Mouse (Mus musculus) kidney, adult 2 months (tissue): ENCODE results near the gene Atp2b2. TPM values are rescaled to one million over a fixed set of nuclear protein-coding genes. Genes with fewer than 3 reads are reported as not detected.

ENCODE experiments used
- DNase-seq: peaks from one replicate; pipeline ENCODE4 v3.0.0; 2021
- H3K27ac ChIP-seq: fragments of 200-500 bp; 2 replicates; pipeline ENCODE4 v1.5.1; 2012; ENCODE audit warnings: low read depth, low read length, control low read depth, inconsistent platforms; ENCODE audit not compliant: insufficient read depth
- H3K27me3 ChIP-seq: fragments of 200-500 bp; replicated peaks from 2 replicates; pipeline ENCODE4 v1.6.1; 2012; ENCODE audit warnings: mild to moderate bottlenecking, moderate library complexity, low read length, inconsistent platforms; ENCODE audit not compliant: control insufficient read depth, insufficient read depth
- H3K36me3 ChIP-seq: fragments of 200-500 bp; 2 replicates; pipeline ENCODE4 v1.6.1; 2012; ENCODE audit warnings: mild to moderate bottlenecking, moderate library complexity, low read length, inconsistent platforms; ENCODE audit not compliant: control insufficient read depth, insufficient read depth
- H3K4me1 ChIP-seq: fragments of 200-500 bp; 2 replicates; pipeline ENCODE4 v1.6.1; 2011; ENCODE audit warnings: low read length; ENCODE audit not compliant: control insufficient read depth, insufficient read depth
- H3K4me3 ChIP-seq: fragments of 200-500 bp; 2 replicates; pipeline ENCODE4 v1.5.1; 2011; ENCODE audit warnings: mild to moderate bottlenecking, low read depth, low read length, control low read depth; ENCODE audit not compliant: insufficient read depth
- CTCF ChIP-seq: fragments of 200-500 bp; conservative IDR thresholded peaks from 2 replicates; pipeline ENCODE4 v1.5.1; 2011; ENCODE audit warnings: low read depth, mild to moderate bottlenecking, control low read depth, low read length, moderate library complexity, mixed read lengths; ENCODE audit not compliant: insufficient read depth, insufficient read length
- POLR2A ChIP-seq: fragments of 200-500 bp; IDR thresholded peaks from one replicate; pipeline ENCODE4 v1.6.1; 2011; ENCODE audit warnings: low read depth, low read length, control low read depth
- WGBS: fragments of 180-500 bp; shearing (Covaris S2); methylation state at CpG from one replicate; pipeline ENCODE4 v1.1.7; 2018; 5-methylcytosine and 5-hydroxymethylcytosine counted together
- polyA plus RNA-seq: library from polyadenylated mRNA; depleted of rRNA; stranded (reverse); fragments of >200 nt; gene quantifications from 2 replicates; pipeline ENCODE4 v1.2.3, GENCODE M21; 2012; rRNA removed

Atp2b2 gene
- polyA plus RNA-seq, result 0.84 TPM in 2 replicates

DNA sequence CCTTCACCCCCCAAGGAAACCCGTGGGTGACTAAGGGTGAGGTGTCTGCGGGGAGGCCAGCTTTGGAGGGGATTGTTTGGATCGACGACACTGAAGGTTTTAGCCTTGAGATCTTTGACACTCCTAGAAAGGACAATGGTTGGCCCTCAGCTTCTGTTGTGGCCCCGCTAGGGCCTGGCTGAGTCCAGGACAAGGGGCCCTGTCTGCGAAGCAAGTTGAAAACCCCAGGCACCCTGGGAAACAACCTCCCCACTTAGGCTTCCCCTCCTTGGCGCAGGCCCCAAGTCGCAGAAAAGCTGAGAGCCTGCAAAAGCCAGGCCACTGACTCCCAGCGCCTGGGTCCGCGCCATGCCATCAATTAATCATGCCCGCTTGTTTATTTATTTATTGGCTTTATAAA is at the start of gene Atp2b2:
Gene Atp2b2, minus strand, starts transcription at position 282 of the 400 bp plus-strand sequence.
- H3K27me3 ChIP-seq, result no peaks in the 10 kb centered on the region
- H3K36me3 ChIP-seq, result no peaks in the 10 kb centered on the region
- H3K4me1 ChIP-seq, result no peaks in the 10 kb centered on the region
- WGBS, result 29% methylated on average over 12 of the region's 12 CpGs
- DNase-seq, result no peak
- H3K4me3 ChIP-seq, result peak within 1 kb of the TSS; percentile 9
- TF ChIP-seq CTCF (no peak), POLR2A (no peak)
- no peak within 1 kb of the TSS for H3K27ac ChIP-seq

DNA sequence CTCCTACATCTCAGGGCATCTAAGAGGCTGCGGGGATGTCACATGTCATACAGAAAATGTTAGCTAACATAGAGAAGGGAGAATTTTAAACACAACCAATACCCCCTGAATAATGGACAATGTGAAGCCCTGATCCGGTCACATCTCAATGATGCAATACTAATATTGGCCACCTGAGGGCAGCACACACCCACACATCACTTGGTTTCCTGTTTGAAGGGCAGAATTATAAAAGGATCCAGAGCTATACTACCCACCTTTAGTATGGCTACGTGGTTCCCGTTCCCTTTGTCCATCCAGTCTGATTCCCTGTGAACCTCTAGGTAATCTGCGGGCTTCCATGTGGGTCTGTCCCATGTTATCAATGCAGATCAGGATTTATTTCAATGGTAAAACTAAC is 47.2 kb upstream of the Atp2b2 start:
- Histone ChIP-seq H3K27me3 (no peaks in the 10 kb centered on the region), H3K4me1 (no peaks in the 10 kb centered on the region), H3K27ac (no peak overlapping the region), H3K36me3 (no peaks in the 10 kb centered on the region), H3K4me3 (no peak overlapping the region)
- 9% methylated on average over 5 of the region's 5 CpGs for WGBS
- peak; percentile 72 for TF ChIP-seq CTCF
- no peak for TF ChIP-seq POLR2A
- DNase-seq, result peak; percentile 55

DNA sequence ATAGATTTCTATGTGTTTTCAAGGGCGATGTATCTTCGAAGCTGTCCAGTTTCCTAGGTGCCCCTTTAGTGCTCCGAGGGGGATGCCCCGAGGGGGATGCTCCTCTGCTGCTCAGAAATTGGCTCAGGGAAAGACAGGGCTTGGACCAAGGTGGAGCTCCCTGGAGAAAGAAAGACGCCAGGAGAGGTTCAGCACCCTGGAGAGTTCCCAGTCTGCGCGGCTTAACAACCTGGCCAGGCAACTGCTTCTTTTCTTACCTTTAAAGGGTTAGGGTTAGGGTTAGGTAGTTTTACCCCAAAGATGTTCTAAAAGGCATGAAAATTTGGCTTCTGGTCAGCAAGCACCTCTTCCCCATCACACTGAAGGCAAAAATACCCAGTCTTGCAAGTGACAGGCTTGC is 44.7 kb upstream of the Atp2b2 start:
- TF ChIP-seq CTCF, result no peak
- no peak for TF ChIP-seq POLR2A
- no peak overlapping the region for H3K4me3 ChIP-seq
- H3K36me3 ChIP-seq, result no peaks in the 10 kb centered on the region
- no peaks in the 10 kb centered on the region for H3K4me1 ChIP-seq
- no peaks in the 10 kb centered on the region for H3K27me3 ChIP-seq
- DNase-seq, result peak; percentile 10
- no peak overlapping the region for H3K27ac ChIP-seq
- 19% methylated on average over 7 of the region's 7 CpGs for WGBS

DNA sequence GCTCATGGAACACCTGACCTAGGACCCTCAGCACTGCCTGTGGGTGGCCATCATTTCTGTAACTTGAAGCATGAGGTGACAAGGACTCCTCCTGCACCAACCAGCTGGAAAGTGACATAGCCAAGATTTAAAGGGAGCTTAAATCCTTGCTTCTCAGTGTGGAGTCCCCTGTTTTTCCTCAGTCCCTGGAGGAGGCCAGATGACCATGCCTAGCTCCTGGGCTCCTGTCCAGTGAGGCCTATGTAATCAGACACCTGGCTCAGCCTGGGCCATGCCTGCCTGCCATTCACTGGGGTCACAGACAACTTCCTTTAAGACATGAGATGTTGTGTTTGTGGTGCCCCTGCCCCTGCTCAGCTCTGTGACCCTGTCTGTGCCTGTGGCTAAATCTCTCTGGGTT is 36.1 kb upstream of the Atp2b2 start:
- no peak for DNase-seq
- Histone ChIP-seq H3K4me1 (no peaks in the 10 kb centered on the region), H3K27me3 (no peaks in the 10 kb centered on the region), H3K27ac (no peak overlapping the region), H3K36me3 (no peaks in the 10 kb centered on the region), H3K4me3 (no peak overlapping the region)
- no peak for TF ChIP-seq POLR2A
- TF ChIP-seq CTCF, result no peak

DNA sequence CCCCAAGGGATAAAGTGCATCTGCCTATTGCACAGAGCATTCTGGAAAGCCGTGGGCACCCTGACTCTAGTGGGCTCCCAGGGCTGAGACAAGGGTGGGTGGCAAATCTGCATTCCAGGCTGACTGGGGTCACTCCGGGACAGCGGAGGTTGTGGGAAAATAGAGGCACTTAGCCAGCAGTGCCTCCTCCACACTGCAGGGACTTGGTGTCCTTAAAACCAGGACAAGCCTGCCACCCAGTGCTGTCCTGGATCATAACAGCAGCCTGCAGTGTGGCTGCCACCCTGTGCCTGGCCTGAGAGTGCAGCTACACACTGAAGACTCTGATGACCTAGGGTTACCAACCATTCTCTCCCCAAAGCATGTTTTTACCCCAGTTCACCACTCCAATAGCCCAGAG is 34.1 kb upstream of the Atp2b2 start:
- TF ChIP-seq POLR2A (no peak), CTCF (peak; percentile 57)
- no peaks in the 10 kb centered on the region for H3K4me1 ChIP-seq
- WGBS, result 16% methylated on average over 3 of the region's 3 CpGs
- no peak overlapping the region for H3K4me3 ChIP-seq
- DNase-seq, result peak; percentile 9
- no peaks in the 10 kb centered on the region for H3K27me3 ChIP-seq
- no peaks in the 10 kb centered on the region for H3K36me3 ChIP-seq
- H3K27ac ChIP-seq, result no peak overlapping the region

DNA sequence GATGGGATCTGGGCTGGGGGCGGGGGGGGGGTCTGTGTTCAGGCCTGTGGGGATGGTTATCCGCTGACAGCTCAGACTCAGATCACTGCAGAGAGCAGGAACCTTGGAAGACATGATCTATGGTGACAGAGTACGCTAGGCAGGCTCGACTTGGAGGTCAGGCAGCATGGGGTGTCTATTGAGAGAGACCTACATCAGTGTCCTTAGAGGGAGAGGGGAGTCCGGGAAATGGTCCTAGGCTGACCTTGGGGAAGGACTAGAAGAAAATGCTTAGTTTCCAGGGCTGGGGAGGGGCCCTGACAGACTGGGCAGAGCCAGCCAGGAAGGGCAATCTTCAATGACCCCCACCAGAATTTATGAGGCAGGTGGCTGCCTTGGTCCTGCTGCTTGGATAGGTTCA is 33.6 kb upstream of the Atp2b2 start:
- 35% methylated on average over 5 of the region's 5 CpGs for WGBS
- DNase-seq, result no peak
- Histone ChIP-seq H3K4me1 (no peaks in the 10 kb centered on the region), H3K27ac (no peak overlapping the region), H3K36me3 (no peaks in the 10 kb centered on the region), H3K4me3 (no peak overlapping the region), H3K27me3 (no peaks in the 10 kb centered on the region)
- TF ChIP-seq CTCF (no peak), POLR2A (no peak)

DNA sequence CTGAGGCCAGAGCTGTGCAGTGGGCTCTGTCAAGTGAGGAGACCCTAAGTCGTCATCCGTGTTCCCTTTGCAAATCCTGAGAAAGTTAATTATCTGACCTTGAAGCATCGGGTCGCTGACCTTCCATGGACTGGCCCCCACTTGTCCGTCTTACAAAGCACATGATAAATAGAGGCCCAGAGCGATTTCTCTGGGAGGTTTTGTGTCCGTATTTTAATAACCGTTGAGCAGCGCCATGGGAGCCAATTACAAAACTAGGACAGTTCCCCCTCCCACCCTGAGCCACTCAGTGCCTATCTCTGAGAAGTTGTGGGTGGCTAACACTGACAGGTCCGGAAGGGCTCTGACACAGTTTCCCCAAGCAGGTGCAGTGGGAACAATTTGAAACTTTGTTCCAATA is 32.5 kb upstream of the Atp2b2 start:
- no peaks in the 10 kb centered on the region for H3K36me3 ChIP-seq
- H3K27ac ChIP-seq, result no peak overlapping the region
- no peaks in the 10 kb centered on the region for H3K4me1 ChIP-seq
- TF ChIP-seq POLR2A (no peak), CTCF (no peak)
- no peak overlapping the region for H3K4me3 ChIP-seq
- WGBS, result 52% methylated on average over 10 of the region's 10 CpGs
- DNase-seq, result no peak
- H3K27me3 ChIP-seq, result no peaks in the 10 kb centered on the region

DNA sequence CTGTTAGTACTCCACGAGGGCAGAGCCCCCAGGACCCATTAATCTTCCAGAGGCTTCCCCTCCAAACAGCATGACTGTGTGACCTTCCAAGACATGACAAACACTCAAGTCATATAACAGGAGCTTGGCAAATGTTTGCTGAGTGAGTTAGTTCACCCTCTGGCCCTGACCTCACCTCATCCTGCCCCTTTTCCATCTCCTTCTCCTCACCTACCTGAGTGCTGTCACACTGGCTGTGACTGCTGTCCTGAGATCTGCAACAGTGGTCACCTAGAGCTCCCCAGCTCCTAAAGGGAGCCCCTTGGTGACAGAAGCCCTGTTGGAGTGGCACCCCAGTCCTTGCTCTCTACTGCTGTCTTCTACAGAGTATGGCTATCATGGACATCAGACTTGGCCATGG is 31.8 kb upstream of the Atp2b2 start:
- DNase-seq, result no peak
- WGBS, result 17% methylated on average over 1 of the region's 1 CpGs
- H3K27ac ChIP-seq, result no peak overlapping the region
- TF ChIP-seq POLR2A (no peak), CTCF (no peak)
- H3K27me3 ChIP-seq, result no peaks in the 10 kb centered on the region
- no peaks in the 10 kb centered on the region for H3K4me1 ChIP-seq
- H3K4me3 ChIP-seq, result no peak overlapping the region
- H3K36me3 ChIP-seq, result no peaks in the 10 kb centered on the region
